Mouse (Mus musculus): Measurements from ENCODE around the gene Scarf1.
A peak's percentile ranks its signal among the peaks of the same experiment; 100 is the strongest.

The Scarf1 gene

DNA sequence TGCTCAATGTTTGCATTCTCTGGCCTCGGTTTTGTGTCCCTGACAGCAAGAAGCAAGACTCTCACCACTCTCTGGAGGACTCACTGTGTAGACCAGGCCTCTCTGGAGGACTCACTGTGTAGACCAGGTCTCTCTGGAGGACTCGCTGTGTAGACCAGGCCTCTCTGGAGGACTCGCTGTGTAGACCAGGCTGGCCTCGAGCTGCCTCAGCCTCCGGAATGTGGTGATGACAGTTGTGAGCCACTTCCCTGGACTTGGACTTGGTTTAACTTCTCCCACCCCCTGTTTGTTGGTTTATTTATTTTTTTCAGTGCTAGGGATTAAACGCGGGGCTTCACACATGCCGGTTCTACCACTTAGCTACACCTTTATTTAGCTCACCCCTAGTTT, 23.7 kb downstream of the Scarf1 start:
- no peak for DNase-seq (ENCODE audit: low read depth, low spot score)

- peak; percentile 69 for DNase-seq (ENCODE audit: low read depth, low spot score)
These were observed 24.3 kb downstream of the Scarf1 start for GRCm38 (mm10) chr11:75537491-75538183.

DNA sequence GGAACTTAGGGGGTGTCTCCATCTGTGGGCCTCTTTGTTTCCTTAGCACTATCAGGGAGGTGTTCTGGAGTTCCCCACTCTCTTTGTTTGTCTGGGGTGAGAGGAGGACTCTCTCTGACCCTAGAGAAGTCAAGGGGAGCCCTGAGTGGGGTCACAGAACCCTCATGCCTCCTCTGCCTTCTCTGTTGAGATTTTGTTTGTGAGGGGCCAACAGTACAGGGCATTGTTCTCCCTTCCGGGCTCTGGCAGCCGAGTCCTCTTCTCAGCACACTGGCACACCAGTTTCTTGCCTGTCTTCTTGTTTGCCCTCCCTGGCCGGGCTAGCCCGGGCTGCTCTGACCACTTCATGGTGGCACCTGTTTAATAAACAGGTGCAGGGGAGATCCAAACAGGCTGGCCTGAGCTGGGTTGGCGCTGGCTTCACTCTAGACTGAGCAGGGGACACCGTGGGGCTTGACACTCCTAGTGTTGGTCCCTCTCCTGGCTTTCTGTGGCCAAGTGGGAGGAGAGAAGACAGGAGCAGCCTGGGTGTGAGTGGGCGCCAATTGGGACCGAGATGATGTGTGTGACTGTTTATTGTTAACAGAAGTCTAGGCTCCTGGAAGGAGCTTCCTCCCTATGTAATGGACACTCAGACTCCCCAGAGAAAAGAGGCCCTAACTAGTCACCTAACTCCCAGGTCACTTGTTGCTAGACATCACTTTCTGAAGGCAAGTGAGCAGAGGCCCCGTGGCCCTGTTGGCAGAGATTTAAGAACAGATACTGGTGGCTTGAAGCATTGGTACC, 25.0 kb downstream of the Scarf1 start:
- no peak for DNase-seq (ENCODE audit: low read depth, low spot score)

GRCm38 (mm10) chr11:75538970-75539299, 25.6 kb downstream of the Scarf1 start:
- peak; percentile 87 for DNase-seq (ENCODE audit: low read depth, low spot score)

DNA sequence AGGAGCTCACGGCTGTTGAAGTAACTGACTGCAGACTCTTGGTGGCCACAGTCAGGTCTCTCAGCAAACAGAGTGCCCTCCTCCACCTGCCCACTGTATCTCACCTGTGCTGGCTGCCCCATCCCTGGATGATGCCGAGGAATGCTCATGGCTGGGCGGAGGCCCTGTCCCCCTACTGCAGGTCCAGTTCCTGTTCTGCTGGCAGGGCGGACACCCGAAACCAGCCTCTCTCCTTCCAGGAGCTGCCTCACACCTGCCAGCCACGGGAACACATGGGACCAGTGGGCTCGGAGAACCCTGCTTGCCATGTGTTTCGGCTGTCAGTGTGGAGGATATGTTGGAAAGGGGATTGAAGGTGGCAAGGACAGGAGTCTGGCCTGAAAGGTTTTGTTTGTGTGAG, 26.9 kb downstream of the Scarf1 start:
- no peak for DNase-seq (ENCODE audit: low read depth, low spot score)

GRCm38 (mm10) chr11:75540710-75541581, 27.6 kb downstream of the Scarf1 start:
- DNase-seq (ENCODE audit: low read depth, low spot score), result peak; percentile 65

DNA sequence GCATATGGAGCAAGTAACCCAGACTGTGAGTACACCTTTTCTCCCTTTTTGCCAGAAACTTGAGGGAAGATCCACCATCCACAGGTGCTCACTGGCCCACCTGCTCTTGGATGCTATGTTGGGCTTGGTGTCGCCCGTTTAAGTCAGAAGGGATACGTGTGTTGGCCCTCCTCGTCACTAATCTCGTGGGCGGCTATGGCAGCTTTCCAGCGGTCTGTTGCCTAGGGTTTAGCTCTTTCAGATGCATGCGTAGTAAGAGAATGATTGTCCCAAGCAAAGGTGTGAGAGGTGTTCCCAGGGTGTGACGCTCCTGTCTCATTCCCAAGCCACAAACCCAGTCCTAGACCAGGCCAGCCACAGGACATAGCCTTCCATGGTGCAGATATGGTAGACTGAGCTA, 31.4 kb downstream of the Scarf1 start:
- DNase-seq (ENCODE audit: low read depth, low spot score), result no peak

- no peak for DNase-seq (ENCODE audit: low read depth, low spot score)
These were observed 32.7 kb downstream of the Scarf1 start for GRCm38 (mm10) chr11:75546057-75546456.

DNA sequence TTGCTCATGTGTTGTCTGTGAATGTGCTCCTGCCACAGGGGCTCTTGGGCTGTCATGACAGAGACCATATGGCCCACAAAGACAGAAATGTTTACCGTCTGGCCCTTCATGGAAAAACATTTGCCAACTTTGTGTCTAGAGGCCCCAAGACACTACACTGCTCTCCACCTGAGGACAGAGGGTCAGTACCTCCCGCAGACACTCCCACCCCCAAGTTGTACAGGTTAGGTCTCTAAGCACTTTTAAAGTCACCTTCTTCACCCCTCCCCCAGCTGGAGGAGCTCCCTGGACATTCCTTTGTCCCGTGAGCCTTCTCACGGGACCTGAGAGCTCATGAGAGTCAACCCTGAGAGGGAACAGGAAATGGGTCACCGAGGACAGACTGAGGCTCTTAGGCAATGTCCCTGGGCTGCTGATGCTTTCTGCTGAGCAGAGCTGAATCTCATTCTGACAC, 36.3 kb downstream of the Scarf1 start:
- DNase-seq (ENCODE audit: low read depth, low spot score), result no peak

- no peak for DNase-seq (ENCODE audit: low read depth, low spot score)
These were observed 37.0 kb downstream of the Scarf1 start for GRCm38 (mm10) chr11:75550200-75550946.

GRCm38 (mm10) chr11:75551321-75551720, 38.0 kb downstream of the Scarf1 start:
- DNase-seq (ENCODE audit: low read depth, low spot score), result no peak

DNA sequence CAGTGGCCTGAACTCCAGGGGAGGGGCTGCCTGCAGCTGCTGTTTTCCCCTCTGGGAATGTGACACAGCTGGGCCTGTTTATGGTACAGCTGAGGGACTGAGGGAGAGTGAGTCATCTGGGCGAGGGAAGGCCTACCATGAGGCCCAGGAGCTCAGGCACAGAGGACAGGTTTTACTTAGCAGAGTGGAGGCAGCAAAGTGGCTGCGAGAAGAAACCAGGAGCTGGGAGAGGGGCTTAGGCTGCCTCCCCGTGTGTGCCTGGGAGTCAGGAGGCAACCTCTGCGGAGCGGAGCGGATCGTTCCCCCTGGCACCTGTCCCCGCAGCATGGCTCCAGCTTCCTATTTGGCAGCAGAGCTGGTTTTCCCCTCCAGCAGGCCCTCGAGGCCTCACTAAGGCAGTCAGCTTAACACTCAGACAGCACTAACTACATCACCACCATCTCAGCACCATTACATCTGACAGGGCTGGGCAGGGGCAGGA, 38.7 kb downstream of the Scarf1 start:
- DNase-seq (ENCODE audit: low read depth, low spot score), result no peak

DNA sequence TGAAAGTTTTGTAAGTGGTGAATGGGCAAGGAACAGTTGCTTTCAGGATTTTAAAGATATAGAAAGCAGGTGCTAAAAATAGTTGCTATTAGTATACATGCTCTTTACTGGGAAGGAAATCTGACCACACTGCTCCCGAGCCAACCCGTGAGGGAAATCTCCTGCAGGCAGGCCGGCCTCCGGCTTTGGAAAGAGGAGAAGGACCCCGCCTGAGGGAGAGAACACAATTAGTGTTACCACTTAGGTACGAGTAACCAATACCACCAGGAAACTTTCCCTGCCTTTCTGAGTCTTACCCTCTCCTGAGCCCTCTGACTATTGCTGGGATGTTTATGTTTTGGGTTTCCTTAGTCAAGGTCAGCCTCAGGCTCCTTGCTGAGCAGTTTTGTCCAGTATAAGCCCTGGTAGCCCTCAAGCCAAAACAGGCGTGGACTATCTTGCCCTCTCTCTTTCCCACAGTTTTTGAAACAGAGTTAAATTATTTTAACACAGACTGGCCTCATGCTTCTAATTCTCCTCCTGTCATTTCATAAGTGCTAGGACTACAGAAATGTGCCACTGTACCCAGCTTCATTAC, 39.7 kb downstream of the Scarf1 start:
- DNase-seq (ENCODE audit: low read depth, low spot score), result no peak

GRCm38 (mm10) chr11:75556006-75556405, 42.7 kb downstream of the Scarf1 start:
- peak; percentile 51 for DNase-seq (ENCODE audit: low read depth, low spot score)

DNA sequence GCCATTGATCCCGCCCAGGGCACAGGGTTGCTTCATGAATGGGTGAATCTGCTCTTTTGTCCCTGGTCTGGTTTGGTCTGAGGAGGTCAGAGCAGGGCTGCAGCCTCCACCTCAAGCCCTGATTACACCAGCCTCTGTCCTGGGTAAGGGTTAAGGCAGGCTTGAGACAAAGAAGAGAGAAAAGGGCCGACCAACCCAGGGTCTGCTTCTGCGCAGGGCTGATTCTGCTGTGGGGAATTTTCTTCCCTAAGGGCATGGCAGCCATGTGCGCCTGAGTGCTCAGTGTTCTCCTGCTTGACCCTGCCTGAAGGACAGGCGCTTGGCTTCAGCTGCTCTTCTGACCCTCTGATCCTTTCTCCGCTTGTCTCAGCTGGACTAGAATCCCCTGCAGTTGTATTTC, 43.8 kb downstream of the Scarf1 start:
- no peak for DNase-seq (ENCODE audit: low read depth, low spot score)

- DNase-seq (ENCODE audit: low read depth, low spot score), result peak; percentile 49
These were observed 44.8 kb downstream of the Scarf1 start for GRCm38 (mm10) chr11:75558101-75558500.

DNA sequence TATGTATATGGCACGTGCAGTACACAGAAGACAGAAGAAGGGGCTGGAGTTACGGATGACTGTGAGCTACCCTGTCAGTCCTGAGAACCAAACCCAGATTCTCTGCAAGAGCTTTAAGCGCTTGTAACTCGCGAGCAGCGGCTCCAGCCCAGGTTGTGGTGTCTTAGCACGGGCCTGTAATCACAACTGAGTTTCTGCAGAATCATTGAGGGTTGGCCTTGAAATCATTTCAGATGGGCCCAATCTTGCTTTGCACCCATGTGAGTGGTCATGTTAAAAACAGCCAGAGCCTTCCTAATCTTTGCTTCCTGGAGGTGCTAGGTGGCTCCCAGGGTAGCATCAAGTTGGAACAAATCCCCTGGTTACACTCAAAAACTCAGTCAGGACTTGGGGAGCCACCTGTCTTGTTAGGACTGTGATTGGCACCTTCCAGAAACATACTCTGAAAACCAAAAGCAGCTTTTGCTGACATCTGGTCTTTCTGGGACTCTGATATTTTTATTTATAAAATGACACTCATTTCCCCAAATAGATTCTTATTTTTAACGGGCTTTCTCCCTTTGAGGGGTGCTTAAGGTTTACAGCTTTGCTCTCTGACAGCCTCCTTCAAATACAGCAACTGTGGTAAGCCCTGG, 46.6 kb downstream of the Scarf1 start:
- DNase-seq (ENCODE audit: low read depth, low spot score), result no peak

- DNase-seq (ENCODE audit: low read depth, low spot score), result peak; percentile 38
These were observed 47.4 kb downstream of the Scarf1 start for GRCm38 (mm10) chr11:75560530-75561409.

GRCm38 (mm10) chr11:75561410-75561791, 48.1 kb downstream of the Scarf1 start:
- DNase-seq (ENCODE audit: low read depth, low spot score), result no peak

- DNase-seq (ENCODE audit: low read depth, low spot score), result no peak
These were observed 49.5 kb downstream of the Scarf1 start for GRCm38 (mm10) chr11:75562840-75563239.

Measured in CD4-positive, CD25-positive, alpha-beta regulatory T cell, adult 2 months (primary cell).